ENCODE assay signal across 8 mouse cellular contexts in the genomic region with DNA sequence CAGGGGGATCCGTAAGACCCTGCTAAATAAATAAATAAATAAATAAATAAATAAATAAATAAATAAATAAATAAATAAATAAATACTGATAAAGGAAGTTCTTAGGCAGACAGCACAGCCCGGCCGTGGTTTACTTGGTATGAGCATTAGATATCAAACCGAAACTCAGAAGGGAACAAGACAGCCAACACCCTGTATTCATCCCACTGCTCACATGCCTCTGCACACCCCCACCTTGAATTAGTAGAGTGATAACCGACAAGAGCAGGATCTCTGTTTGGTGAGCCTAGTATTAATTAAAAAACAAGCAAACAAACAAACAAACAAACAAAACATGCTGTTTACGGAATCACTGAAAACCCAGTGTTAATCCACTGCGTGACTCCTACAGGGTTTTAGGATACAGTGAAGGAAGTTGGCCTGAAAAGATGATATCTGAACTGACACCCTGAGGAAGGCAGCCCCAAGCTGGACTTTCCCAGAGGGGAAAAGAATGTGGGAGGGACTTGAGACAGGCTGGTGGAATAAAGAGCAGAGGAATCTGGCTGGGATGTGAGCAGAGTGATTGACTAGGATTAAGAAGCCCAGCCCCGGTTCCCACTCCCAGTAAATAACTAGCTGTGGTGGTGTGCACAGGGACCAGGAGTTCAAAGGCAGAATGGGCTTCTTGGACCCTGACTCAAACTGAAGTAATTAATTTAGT. TPM values are rescaled to one million over a fixed set of nuclear protein-coding genes. Genes with fewer than 3 reads are reported as not detected.
DNase-seq lines count a peak whose midpoint lies in the region; ATAC-seq and TF ChIP-seq lines count a peak whose summit lies in the region.

Endod1 (minus strand) TSS at position 155 of the 703 bp plus-strand sequence.

- H3K9me3 ChIP-seq in intestine, embryonic 15.5 days, result no peaks in the 10 kb centered on the region
- no peaks in the 10 kb centered on the region for H3K9me3 ChIP-seq in stomach, postnatal 0 days (ENCODE audit: control insufficient read depth, low read length)

- WGBS in intestine, embryonic 15.5 days, result 2% methylated on average over 8 of the region's 8 CpGs
- WGBS in stomach, postnatal 0 days, result 3% methylated on average over 8 of the region's 8 CpGs

- peak within 1 kb of the TSS; percentile 93 for H3K4me2 ChIP-seq in intestine, embryonic 15.5 days (replicated peaks)
- peak within 1 kb of the TSS; percentile 90 for H3K4me2 ChIP-seq in stomach, postnatal 0 days (replicated peaks; ENCODE audit: low read depth)

- peak; percentile 64 for ATAC-seq in intestine, embryonic 15.5 days
- peak; percentile 50 for ATAC-seq in megakaryocyte-erythroid progenitor cell, adult 5-6 weeks (replicated peaks; ENCODE audit: low FRiP score, low TSS enrichment, poor library complexity, severe bottlenecking)
- ATAC-seq in stomach, postnatal 0 days (ENCODE audit: low FRiP score, low TSS enrichment), result peak; percentile 9

- peak within 1 kb of the TSS; percentile 66 for H3K4me3 ChIP-seq in intestine, embryonic 15.5 days (replicated peaks)
- peak within 1 kb of the TSS; percentile 73 for H3K4me3 ChIP-seq in stomach, postnatal 0 days (ENCODE audit: low read depth, low read length)

- H3K27me3 ChIP-seq in intestine, embryonic 15.5 days (replicated peaks), result no peaks in the 10 kb centered on the region
- no peaks in the 10 kb centered on the region for H3K27me3 ChIP-seq in stomach, postnatal 0 days (ENCODE audit: control insufficient read depth, insufficient read depth, low read length)

- TF ChIP-seq EP300 in stomach, postnatal 0 days (optimal IDR thresholded peaks at IDR 0.05), result no peak

- no peaks in the 10 kb centered on the region for H3K36me3 ChIP-seq in intestine, embryonic 15.5 days
- H3K36me3 ChIP-seq in stomach, postnatal 0 days (ENCODE audit: control insufficient read depth, insufficient read depth, low read length), result no peaks in the 10 kb centered on the region

- peak; percentile 27 to 45 for DNase-seq in spleen, postnatal 36 days (ENCODE audit: low spot score in 2 of 2)
- DNase-seq in spleen, adult 12 weeks (ENCODE audit: low spot score), result no peak
- DNase-seq in cerebellum, adult 9-11 months, result peak; percentile 67
- peak in 1 of 2 experiments; percentile 21 for DNase-seq in gastrocnemius, postnatal 4 days (ENCODE audit: low spot score in 2 of 2)
- peak; percentile 21 for DNase-seq in left cerebral cortex, postnatal 4 days
- no peak for DNase-seq in stomach, postnatal 0 days (ENCODE audit: low spot score)

- intact Hi-C loops in left cerebral cortex, postnatal 4 days (cut with DNase I), result no loop called here

- peak within 1 kb of the TSS; percentile 85 for H3K27ac ChIP-seq in intestine, embryonic 15.5 days
- H3K27ac ChIP-seq in stomach, postnatal 0 days (replicated peaks), result peak within 1 kb of the TSS; percentile 91

- H3K9ac ChIP-seq in intestine, embryonic 15.5 days, result peak within 1 kb of the TSS; percentile 64
- H3K9ac ChIP-seq in stomach, postnatal 0 days (ENCODE audit: low read length), result peak within 1 kb of the TSS; percentile 86

- peaks cover 26% of the 10 kb centered on the region for H3K4me1 ChIP-seq in intestine, embryonic 15.5 days (replicated peaks)
- 0 out of 2 replicates have a peak, but pooled peaks cover 3% of the 10 kb centered on the region for H3K4me1 ChIP-seq in stomach, postnatal 0 days (replicated peaks; ENCODE audit: control insufficient read depth, insufficient read depth)

- no peak for TF ChIP-seq CTCF in stomach, postnatal 0 days (IDR thresholded peaks at IDR 0.05; ENCODE audit: low read depth)

RNA-seq across cellular contexts. Expression of gene Endod1, which starts in this region (rescaled TPM):
- 10 to 100 TPM; 15.4 to 18.1 TPM for total RNA-seq in gastrocnemius, postnatal 4 days (2021)
- 26.3 and 26.7 TPM in 2 replicates for polyA plus RNA-seq in intestine, embryonic 15.5 days (2015; fragmentation: Nextera tagmentation; extraction: Ambion mirVana)
- 10 to 100 TPM; 40.3 to 44.7 TPM for total RNA-seq in left cerebral cortex, postnatal 4 days (2021)
- total RNA-seq in megakaryocyte-erythroid progenitor cell, adult 5-6 weeks (2014; fragmentation: Nextera tagmentation), result 28.0 and 34.4 TPM in 2 replicates
- 22.9 and 31.4 TPM in 2 replicates for total RNA-seq in megakaryocyte-erythroid progenitor cell, adult 5-6 weeks (2017)
- 80.8 and 90.1 TPM in 2 replicates for polyA plus RNA-seq in stomach, postnatal 0 days (2015; fragmentation: Nextera tagmentation; extraction: Ambion mirVana)

Comparison
In these comparisons a context has a peak if more than half of its experiments do, and no peak if none do; other contexts are left out.
1. DNase-seq: peak in spleen, postnatal 36 days (2 of 2), cerebellum, adult 9-11 months (single experiment) and left cerebral cortex, postnatal 4 days (single experiment); none in spleen, adult 12 weeks (single experiment) and stomach, postnatal 0 days (single experiment).
2. ATAC-seq: peak in every context shown above with its lines; median percentile 64 in intestine, embryonic 15.5 days; 50 in megakaryocyte-erythroid progenitor cell, adult 5-6 weeks; 9 in stomach, postnatal 0 days.